Mouse (Mus musculus) ovary, postnatal 10 days (tissue): Measurements from ENCODE around the gene Ercc6.

Experiments
- DNase-seq: peaks from one replicate; pipeline ENCODE4 v3.0.0; 2022; ENCODE audit warnings: low spot score

Ercc6 gene

GRCm38 (mm10) chr14:32520400-32520926 is 7.1 kb downstream of the Ercc6 start:
- no peak for DNase-seq

DNA sequence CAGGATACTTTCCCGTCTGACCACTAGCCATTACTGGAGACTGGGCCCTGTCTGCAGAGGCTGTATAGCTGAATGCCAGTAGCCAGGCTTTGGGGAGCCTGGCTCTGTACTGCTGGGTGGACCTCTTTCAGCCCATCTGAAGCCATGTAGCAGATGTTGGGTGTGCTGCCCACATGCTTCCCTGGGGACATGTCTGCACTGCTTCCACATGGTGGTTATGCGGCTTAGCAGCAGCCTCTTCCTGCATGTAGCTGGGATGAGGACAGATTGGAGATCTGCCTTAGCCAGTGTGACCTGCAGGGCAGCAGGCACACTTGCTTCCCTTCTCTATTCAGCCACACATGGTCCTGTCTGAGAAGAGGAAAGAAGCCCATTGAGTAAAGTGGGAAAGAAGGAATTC is 9.0 kb downstream of the Ercc6 start:
- DNase-seq, result no peak

DNA sequence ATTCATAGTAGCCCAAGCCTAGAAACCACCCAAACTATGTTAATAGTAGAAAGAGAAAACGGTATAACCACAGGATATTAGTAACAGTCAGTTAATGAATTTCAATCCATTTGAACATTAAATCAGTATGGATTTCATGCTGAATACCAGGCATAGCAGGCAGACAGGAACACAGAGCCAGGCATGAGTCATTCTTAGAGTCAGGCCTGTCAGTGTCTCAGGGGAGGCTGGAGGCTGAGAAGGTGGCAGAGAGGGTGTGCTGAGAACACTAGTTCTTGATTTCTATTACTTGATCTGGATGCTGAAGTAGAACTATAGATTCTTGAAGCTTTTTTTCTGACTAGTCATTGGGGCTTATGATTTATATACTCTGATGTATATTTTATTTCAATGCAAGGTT is 10.8 kb downstream of the Ercc6 start:
- no peak for DNase-seq

- DNase-seq, result no peak
These were observed 12.8 kb downstream of the Ercc6 start for GRCm38 (mm10) chr14:32525996-32526705.

DNA sequence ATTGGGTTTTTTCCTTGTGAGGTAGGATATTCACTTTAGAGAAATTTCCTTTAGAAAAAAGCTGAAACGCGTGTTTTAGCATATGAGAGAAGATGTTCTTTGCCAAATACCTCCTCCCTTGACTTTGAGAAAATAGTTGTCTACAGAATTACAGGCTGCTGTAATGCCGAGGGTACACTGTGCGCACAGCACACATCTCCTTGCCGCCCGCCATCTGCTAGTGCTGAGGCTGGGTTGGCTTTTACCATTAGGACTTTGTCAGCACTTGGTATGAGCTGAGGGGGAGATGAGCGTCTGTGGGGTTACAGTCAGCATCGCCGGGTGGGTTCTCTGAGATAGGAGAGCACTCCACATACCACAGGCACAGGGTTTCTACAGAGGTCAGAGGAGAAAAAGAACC is 13.9 kb downstream of the Ercc6 start:
- no peak for DNase-seq

GRCm38 (mm10) chr14:32529036-32529435 is 15.7 kb downstream of the Ercc6 start:
- no peak for DNase-seq

DNA sequence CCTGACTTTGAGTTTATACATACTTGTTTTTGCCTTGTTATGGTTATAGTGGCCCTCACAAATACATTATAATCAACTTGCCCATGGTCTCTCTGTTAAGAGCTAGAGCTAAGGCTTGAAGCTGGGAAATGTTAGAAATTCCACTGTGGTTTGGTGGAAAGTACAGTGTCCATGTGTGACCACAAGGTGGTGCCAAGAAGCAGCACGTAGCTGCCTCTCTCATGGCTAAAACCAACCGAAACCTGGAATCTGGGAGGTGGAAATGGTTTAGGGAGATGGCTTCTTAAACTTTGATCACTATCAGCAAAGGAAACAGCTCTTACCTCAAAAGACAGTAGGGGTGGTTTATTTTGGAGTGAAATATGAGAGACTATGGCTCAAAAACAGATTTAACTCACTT is 17.6 kb downstream of the Ercc6 start:
- no peak for DNase-seq

- DNase-seq, result no peak
These were observed 18.1 kb downstream of the Ercc6 start for GRCm38 (mm10) chr14:32531371-32531770.

- DNase-seq, result no peak
These were observed 19.2 kb downstream of the Ercc6 start for GRCm38 (mm10) chr14:32532381-32533147.

DNA sequence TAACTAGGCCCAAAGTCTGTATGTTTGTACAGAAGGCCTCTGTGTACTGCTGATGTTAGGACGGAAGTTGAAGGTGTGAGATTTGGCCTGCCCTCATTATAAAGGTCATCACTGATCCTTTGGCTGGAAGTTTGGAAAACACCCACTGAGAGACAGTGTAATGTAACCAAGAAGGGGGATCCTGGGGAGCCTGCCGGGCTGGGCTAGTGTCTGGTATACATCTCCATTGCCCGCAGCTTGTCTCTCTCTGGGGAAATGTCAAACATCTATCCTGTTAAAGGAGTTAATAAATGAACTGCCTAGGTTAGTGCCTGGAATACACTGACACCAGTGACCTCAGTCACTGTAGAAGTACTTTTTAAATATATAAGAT is 19.8 kb downstream of the Ercc6 start:
- DNase-seq, result no peak

DNA sequence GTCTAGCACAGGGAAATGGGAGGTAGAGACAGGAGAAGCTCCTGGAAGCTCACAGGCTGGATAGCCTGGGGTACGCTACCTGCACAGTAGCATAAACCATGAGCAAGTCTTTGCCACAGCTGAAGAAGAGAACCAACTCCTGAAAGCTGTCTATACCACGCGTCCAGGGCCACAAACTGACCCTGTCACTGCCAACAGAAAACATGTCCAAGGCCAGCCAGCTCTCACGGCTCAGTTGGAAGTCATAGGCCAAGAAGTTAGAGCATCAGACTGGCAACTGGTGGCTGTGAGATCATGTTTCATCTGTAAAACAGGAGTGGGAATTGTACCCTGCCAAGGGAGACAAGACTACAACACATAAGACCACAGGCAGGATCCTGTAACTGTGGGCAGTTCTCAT is 20.3 kb downstream of the Ercc6 start:
- no peak for DNase-seq

DNA sequence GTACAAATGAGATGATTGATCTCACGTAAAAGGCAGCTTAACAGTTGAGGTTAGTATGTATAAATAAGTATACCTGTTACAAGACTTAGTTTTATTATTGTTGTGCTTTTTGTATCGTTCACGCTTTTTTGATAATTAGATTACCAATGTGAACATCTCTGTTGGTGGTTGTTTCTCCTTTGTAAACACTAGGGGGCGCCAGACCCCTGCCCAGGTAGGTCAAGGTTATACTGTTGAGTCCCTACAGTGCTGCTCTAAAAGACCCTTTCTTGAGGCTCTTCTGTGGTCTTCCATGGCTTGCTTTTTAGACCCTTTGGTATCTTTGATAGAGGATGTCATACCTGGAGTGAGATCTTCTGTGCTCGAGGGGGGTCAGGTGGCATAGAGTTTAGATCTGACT is 20.8 kb downstream of the Ercc6 start:
- DNase-seq, result no peak

DNA sequence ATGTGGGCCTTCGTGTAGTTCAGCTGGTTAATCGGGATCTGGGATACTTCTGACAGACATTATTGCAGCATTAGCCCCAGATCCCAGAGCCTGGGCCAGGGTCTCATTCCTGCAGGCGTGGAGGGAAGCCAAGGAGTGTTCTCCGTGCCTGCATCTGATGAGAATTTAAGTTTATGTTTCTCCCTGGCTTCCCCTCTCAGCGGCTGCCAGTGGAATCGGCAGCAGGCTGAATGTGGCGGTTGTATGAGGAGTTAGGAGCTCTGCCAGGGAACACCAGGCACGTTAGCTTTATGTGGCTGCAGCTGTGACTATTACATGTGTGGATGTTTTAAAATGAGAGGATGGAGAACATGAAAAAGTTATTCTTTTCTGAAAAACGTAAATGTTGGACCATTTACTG is 23.4 kb downstream of the Ercc6 start:
- no peak for DNase-seq

- DNase-seq, result no peak
These were observed 24.8 kb downstream of the Ercc6 start for GRCm38 (mm10) chr14:32538115-32538514.

DNA sequence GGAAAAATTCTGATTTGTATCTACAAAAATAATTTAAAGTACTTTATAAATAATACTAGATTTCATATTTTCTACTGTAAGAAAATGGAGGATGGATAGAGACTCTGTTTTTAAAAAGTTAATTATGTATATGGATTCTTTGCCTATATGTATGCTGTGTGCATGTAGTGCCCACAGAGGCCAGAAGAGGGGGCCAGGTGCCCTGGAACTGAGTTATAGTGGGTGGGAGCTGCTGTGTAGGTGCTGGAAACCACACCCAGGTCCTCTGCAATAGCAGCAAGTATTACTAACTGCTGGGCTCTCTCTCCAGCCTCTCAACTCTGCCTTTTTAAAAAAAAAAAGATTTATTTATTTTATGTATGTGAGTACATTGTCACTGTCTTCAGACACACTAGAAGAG is 29.8 kb downstream of the Ercc6 start:
- DNase-seq, result no peak

GRCm38 (mm10) chr14:32546676-32547075 is 33.4 kb downstream of the Ercc6 start:
- no peak for DNase-seq

DNA sequence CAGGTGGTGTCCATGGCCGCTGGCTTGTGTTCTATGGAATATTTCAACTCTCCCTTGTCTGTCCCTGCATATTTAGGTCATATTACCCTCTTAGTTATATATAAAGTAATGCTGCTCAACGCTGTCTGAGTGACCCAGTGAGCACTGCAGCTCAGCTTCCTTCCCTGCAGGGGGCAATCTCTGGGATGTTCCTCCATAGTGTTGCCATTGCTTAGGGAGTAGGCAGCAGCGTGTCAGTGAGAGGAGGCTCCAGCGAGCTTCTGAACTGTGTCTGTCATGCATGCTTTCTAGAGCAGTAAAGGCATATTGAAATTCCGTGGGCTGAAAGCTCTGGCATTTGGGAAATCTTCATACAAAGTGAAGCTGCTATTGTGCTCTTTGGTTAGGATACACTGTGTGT is 38.5 kb downstream of the Ercc6 start:
- no peak for DNase-seq

GRCm38 (mm10) chr14:32553198-32553903 is 40.0 kb downstream of the Ercc6 start:
- no peak for DNase-seq

GRCm38 (mm10) chr14:32554860-32555526 is 41.7 kb downstream of the Ercc6 start:
- DNase-seq, result no peak

DNA sequence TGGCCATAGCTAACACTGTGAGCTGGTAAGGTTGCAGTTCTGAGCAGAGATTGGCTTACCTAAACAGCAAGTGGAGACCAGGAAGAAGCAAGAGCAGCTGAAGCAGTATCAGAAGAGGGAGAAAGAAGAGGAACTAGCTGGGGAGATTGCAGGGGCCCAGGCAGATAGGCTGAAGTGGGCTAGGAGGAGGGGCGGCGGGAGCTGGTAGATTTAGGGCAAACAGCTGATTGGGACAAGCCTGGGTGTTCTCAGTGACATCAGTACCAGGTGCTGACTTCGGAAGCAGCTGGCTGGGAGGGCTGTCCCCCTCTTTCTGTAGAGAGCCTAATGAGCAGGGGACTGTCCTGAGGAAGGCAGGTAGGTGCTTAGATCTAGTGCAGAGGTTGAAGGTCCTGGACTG is 48.1 kb downstream of the Ercc6 start:
- DNase-seq, result no peak

- no peak for DNase-seq
These were observed 50.3 kb downstream of the Ercc6 start for GRCm38 (mm10) chr14:32563661-32564060.

GRCm38 (mm10) chr14:32572519-32572918 is 59.2 kb downstream of the Ercc6 start:
- no peak for DNase-seq
